In the genomic region with DNA sequence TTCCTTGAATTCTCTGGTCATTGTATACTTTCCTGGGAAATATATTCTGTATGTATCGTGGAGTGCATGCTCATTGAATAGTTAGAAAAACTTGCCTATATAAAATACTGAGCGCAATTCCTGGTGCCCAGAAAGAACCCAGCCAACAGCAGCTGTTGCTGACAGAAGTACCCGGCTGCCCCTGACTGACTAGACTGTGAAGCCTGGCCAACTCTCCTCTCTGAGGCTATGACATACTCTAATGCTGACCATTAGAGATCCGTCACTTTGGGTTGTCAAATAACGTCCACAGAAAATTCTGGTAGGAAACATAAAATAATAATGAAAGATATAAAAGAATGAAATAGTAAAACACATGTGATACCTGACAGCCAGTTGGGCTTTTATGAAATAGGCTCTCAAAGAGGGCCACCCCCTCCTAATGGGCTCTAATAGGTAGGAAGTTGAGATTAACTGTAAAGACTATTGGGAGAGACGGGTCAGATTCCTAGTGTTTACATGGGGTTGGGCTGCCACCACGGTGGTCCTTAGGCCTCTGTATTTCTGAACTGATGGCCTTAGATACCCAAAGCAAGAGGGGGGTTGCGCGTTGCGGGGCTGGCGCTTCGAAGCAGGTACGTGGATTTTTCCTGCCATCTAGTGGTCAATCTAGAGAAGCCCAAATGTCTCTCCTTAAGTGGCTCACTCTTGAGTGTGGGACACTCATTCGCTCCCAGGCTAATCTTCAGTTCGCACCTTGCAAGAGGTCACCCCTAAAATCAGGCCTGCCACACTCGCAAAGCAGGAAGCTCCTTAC, we compare ENCODE assay signal across 7 mouse cellular contexts. TPM values are rescaled to one million over a fixed set of nuclear protein-coding genes. Genes with fewer than 3 reads are reported as not detected.
DNase-seq lines count a peak whose midpoint lies in the region; ATAC-seq and TF ChIP-seq lines count a peak whose summit lies in the region.

No protein-coding gene starts in this region.

- no peaks in the 10 kb centered on the region for H3K9me3 ChIP-seq in E14TG2a.4 (ENCODE audit: low read length)
- H3K9me3 ChIP-seq in embryonic facial prominence, embryonic 15.5 days (replicated peaks), result no peaks in the 10 kb centered on the region
- H3K9me3 ChIP-seq in hindbrain, embryonic 14.5 days (ENCODE audit: control insufficient read depth, low read length), result no peaks in the 10 kb centered on the region

- no peaks in the 10 kb centered on the region for H3K4me1 ChIP-seq in E14TG2a.4 (replicated peaks; ENCODE audit: low read depth, low read length)
- H3K4me1 ChIP-seq in embryonic facial prominence, embryonic 15.5 days, result 0 out of 2 replicates have a peak, but pooled peaks cover 6% of the 10 kb centered on the region
- H3K4me1 ChIP-seq in hindbrain, embryonic 14.5 days (replicated peaks; ENCODE audit: control insufficient read depth, insufficient read depth, low read length), result peaks cover 8% of the 10 kb centered on the region; the same call in 1 of the 2 replicates

- WGBS in embryonic facial prominence, embryonic 15.5 days, result 22% methylated on average over 16 of the region's 16 CpGs
- 26% methylated on average over 16 of the region's 16 CpGs for WGBS in hindbrain, embryonic 14.5 days

- H3K27ac ChIP-seq in embryonic facial prominence, embryonic 15.5 days (replicated peaks), result no peak overlapping the region
- H3K27ac ChIP-seq in hindbrain, embryonic 14.5 days, result no peak overlapping the region

- TF ChIP-seq CTCF in E14TG2a.4 (conservative IDR thresholded peaks at IDR 0.05; ENCODE audit: low read length), result peak; percentile 43

- intact Hi-C loops in left cerebral cortex, postnatal 4 days (cut with DNase I), result loop anchor here (2.0 to 5.0 kb wide), 2 partner anchors 1010 to 1522 kb away; a partner anchor contains a TSS

- ATAC-seq in embryonic facial prominence, embryonic 15.5 days (ENCODE audit: insufficient number of reproducible peaks, low FRiP score, low TSS enrichment, low read depth), result peak; percentile 24; the same call in 1 of the 2 replicates
- ATAC-seq in hindbrain, embryonic 14.5 days (ENCODE audit: low FRiP score), result peak; percentile 80

- H3K27me3 ChIP-seq in E14TG2a.4 (ENCODE audit: insufficient read depth, low read length), result no peaks in the 10 kb centered on the region
- no peaks in the 10 kb centered on the region for H3K27me3 ChIP-seq in embryonic facial prominence, embryonic 15.5 days
- H3K27me3 ChIP-seq in hindbrain, embryonic 14.5 days (ENCODE audit: control insufficient read depth, insufficient read depth, low read length), result no peaks in the 10 kb centered on the region

- no peak overlapping the region for H3K9ac ChIP-seq in embryonic facial prominence, embryonic 15.5 days
- H3K9ac ChIP-seq in hindbrain, embryonic 14.5 days, result no peak overlapping the region

- H3K4me3 ChIP-seq in E14TG2a.4 (replicated peaks; ENCODE audit: low read length), result no peak overlapping the region
- no peak overlapping the region for H3K4me3 ChIP-seq in embryonic facial prominence, embryonic 15.5 days (replicated peaks)
- H3K4me3 ChIP-seq in hindbrain, embryonic 14.5 days (replicated peaks; ENCODE audit: low read length), result no peak overlapping the region

- H3K4me2 ChIP-seq in embryonic facial prominence, embryonic 15.5 days (replicated peaks), result peak overlapping the region; percentile 24; the same call in 1 of the 2 replicates
- 0 out of 2 replicates have a peak overlapping the region, but pooled peaks have one; percentile 18 for H3K4me2 ChIP-seq in hindbrain, embryonic 14.5 days (replicated peaks)

- DNase-seq in NIH3T3 (ENCODE audit: low read depth), result peak; percentile 37
- DNase-seq in hindbrain, embryonic 14.5 days (ENCODE audit: low spot score), result peak; percentile 86
- DNase-seq in left cerebral cortex, postnatal 4 days, result peak; percentile 63
- DNase-seq in neural tube, embryonic 10.5 days (ENCODE audit: extremely low spot score, low spot score), result peak; percentile 61
- no peak for DNase-seq in urinary bladder, postnatal 36 days (ENCODE audit: low spot score in 2 of 2)

- H3K36me3 ChIP-seq in E14TG2a.4 (ENCODE audit: insufficient read depth, low read length), result no peaks in the 10 kb centered on the region
- no peaks in the 10 kb centered on the region for H3K36me3 ChIP-seq in embryonic facial prominence, embryonic 15.5 days
- no peaks in the 10 kb centered on the region for H3K36me3 ChIP-seq in hindbrain, embryonic 14.5 days (replicated peaks; ENCODE audit: control insufficient read depth, insufficient read depth)

RNA-seq across cellular contexts. Expression of a gene that starts 53.0 kb away (rescaled TPM):
- polyA plus RNA-seq in embryonic facial prominence, embryonic 15.5 days (2015; fragmentation: Nextera tagmentation; extraction: Ambion mirVana), result 7.6 and 9.1 TPM in 2 replicates
- 11.9 and 14.6 TPM in 2 replicates for polyA plus RNA-seq in hindbrain, embryonic 14.5 days (2014; fragmentation: Nextera tagmentation; extraction: Ambion mirVana)
- total RNA-seq in left cerebral cortex, postnatal 4 days (2021), result 10 to 100 TPM; 21.6 to 21.9 TPM

Comparison
In these comparisons a context has a peak if more than half of its experiments do, and no peak if none do; other contexts are left out.
1. DNase-seq: peak in NIH3T3 (single experiment), hindbrain, embryonic 14.5 days (single experiment), left cerebral cortex, postnatal 4 days (single experiment) and neural tube, embryonic 10.5 days (single experiment); none in urinary bladder, postnatal 36 days (0 of 2).